Mouse (Mus musculus) cerebellum, adult 9-11 months (tissue): ENCODE measurements around the gene Bcor.
A peak's percentile ranks its signal among the peaks of the same experiment; 100 is the strongest.

Source experiments
- DNase-seq: peaks from one replicate; pipeline ENCODE4 v3.0.0; 2022

The Bcor gene

DNA sequence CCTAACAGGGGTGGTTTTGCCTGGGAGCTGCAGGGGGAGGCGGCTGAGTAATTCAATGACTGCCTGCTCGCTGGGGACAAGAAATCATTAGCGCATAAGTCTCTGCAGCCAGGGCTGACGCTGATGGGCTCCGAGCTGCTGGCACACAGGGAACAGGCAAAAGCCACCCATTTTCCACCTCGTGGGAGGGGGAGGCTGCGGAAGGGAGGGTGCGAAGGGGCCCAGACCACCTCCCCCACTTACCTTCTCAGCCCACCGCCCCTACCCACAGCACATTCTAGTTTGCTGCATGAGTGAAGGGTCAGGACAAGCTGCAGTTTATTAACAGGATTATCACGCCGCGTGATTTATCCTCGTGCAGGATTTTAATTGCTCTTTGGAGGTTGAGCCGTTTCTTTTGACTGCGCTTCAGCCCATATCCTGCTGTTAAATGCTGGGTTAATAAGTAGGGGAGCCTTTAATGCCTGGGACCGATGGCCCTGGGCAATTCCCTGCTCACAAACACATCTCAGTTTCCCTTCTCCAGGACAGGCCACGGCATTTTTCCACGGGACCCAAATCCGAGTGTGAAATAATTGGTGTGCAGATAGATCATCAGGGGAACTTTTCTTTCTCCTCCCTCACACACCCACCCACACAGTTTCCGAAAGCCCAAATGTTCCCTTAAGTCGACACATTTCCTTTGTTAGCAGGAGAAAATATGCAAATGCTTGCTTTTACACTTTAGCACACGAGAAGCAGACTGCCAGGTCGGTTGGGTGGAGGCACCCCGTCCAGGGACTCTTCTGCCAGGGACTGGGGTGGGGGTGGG is 97.8 kb downstream of the Bcor start:
- DNase-seq, result no peak

DNA sequence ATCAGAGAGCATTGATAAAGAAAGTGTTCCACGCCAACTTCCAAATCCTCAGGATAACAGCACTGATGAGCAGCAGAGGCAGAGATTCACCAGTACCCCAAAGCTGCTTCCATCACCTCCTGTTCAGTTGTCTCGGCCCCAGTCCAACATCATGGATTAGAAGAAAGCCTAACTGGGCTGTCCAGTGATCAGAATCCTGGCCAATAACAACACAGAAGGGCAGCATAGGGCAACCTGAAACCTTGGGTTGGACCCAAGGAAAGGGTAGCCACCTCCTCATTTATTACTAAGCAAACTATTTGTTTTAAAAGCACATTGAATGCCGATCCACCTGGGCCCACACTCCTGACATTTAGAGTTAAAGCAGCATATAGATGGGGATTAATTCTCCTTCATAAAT is 99.3 kb downstream of the Bcor start:
- no peak for DNase-seq

DNA sequence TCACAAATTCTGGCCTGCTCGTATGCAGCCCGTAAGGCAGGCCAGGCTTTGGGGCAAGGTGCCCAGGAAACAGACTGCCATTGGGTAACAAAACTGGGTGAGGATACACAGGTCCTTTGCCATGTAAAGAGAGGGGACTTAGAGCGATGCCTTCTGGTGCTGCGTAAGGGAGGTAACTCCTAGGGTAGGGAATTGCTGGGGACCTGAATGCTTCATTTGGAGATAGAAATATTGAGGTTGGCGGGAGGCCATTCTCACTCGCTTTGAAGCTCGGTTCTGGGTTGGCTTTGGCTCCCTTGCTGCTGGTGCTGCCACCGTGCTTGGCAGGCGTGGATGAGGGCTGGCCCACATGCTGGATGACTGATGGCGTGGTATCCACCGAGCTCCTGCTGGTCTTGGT is 102.9 kb downstream of the Bcor start:
- DNase-seq, result peak; percentile 74

DNA sequence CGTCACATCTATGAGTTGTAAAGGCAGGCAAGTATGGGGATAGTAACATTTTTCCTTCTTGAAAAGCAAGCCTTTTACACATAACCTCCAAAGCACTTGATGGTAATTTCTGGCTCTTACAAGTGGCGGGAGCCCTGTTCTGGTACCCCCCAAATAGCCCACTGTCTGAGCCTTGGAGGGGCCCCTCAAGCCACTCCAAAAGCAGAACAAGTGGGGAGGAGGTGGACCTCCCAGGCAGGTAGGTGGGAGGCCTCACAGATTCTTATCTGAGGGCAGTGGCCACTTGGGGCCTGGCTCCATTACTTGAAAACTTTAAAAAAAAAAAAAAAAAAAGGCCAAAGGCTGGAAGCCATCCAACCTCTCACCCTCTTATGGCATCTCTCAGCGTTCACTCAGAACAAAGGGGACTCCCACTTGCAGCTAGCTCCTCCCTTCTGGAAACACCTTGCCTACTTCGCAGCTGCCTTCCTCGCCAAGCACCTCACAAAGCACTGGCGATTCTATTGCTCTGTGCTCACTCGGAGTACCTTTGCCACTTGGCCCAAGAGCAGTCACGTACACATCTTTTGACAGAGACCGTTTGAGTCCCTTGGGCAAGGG is 106.7 kb downstream of the Bcor start:
- no peak for DNase-seq

DNA sequence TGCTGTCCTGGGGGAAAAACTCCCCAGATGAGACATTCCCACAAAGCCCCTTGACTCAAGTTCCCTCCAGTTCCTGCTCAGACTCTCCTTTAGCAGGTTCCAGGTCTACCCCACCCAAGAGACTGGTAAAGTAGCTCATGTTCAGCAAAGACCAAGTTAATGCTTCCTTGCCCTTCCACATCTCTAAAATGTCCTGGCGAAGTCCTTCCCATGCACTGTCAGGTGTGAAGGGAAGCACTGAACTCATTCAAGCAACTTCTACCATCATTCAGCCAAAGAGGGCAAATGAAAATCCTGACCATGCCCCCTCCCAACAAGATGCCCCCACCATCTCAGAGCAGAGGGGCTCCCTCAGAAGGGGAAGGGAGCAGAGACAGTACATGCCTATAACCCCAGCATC is 107.5 kb downstream of the Bcor start:
- DNase-seq, result no peak

DNA sequence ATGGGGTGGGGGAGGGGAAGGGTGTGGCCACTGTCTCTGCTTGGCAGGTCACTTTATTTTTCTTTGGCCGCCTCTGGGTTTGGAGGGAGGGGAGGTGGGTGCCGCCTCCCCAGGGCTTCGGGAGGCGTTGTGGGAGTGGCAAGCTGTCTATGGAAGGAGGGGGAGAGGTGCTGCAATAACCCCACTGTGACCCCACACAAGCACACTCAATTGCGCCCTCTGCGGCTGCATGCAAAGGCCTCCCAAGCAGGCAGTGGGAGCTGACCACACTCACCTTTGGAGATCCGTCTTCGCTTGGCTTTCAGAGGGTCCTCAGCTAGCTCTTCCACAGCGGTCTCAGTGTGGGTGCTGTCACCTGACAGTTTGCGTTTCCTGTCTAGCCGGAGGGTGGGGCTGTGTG is 111.4 kb downstream of the Bcor start:
- DNase-seq, result no peak

DNA sequence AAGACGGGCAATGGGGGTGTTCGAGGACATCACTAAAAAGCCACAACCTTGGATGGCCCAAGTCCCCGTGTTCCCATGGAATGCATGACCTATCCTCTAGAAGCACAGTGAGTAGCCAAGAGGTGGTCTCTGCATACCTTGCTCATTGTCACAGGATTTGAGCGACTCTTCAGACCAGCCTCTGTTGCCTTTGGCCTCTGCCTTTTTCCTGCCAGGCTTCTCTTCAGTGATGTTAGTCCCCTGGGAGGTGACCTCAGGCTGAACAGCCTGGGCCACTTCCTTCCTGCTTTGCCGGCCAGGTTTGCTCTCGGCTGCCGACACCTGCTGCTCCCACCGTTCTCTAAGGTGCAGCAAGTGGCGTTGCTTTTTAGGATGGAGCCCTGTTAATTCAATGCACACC is 112.0 kb downstream of the Bcor start:
- DNase-seq, result no peak

DNA sequence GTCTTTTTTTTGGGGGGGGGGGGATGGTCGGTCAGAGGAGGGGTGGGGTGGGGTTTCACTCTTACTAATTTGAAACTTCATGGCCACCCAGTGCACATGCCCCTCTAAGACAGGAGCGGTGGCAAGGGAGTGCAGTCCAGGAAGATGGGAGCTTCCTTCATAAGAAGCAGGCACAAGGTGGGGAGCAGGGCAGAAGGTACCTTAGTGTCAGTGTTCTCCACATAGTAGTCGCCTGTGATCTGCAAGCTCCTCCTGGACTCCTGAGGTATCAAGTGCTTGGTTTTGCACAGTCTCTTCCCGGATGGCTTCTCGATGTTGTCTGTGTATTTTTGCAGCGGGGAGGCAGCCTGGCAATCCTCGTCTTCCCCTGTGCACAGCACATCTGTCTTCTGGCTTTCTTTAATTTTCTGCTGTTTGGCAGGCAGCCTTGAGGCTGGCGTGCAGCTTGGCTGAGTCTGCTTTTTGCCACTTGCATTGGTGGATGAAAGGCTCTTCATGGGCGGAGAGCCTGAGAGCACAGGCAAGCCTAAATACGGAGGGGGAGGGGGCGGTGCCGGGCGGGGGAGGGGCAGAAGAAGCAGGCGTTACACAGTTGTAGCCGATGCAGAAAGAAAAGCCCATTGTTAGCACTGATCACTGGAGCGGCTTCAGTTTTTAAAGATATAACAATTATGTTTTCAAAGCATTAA is 112.8 kb downstream of the Bcor start:
- DNase-seq, result no peak

DNA sequence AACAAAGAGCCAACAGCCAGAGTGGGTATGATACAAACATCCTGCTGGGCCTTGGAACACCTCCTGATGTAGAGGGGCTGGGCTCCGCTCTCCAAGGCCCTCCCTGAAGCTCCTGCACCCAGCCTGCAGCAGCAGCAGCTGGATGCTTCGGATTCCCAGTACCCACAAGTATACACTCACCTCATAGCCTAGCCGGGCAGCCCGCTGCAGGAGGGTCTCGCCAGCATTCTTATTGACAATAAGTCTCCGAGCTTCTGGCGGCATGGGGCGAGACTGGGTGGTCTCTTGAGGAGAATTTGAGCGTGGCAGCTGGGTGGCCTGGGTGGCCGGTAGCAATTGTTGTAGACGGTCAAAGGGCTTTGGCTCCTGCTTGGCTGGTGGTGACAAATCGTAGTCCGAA is 113.5 kb downstream of the Bcor start:
- DNase-seq, result no peak

DNA sequence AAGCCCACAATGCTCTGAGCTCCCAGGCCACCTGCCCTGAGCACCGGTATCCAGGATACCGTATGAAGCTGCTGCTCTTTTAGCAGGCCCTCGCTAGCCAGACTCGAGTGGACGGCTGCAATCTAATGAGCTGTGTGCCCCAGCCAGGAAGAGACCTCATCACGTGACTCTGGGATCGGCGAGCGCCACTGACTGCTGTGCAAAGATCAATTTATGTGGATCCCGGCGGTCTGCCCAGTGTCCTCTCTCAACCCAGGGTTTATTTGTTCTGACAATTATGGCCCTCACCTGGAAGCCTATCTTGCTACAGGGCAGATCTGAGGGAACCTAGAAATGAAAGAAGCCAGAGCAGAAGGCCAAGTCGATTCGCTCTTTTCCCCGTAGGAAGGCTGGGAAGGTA is 116.8 kb downstream of the Bcor start:
- DNase-seq, result no peak

DNA sequence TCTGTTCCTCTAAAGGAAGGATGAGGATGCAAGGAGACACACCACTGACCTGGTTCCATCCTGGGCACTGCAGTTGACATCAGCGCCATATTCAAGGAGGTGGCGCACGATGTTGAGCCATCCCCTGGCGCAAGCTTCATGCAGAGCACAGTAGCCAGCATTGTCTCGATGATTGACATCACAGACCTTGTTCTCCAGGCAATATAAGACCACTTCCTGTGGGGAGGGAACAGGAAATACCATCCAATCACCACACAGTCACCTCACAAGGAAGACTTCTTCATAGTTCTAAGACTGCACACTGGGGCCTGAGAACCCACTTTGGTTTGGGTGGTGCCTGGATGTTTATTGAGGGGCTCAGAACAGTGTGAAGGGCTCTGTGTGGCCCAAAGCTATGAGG is 118.7 kb downstream of the Bcor start:
- no peak for DNase-seq

DNA sequence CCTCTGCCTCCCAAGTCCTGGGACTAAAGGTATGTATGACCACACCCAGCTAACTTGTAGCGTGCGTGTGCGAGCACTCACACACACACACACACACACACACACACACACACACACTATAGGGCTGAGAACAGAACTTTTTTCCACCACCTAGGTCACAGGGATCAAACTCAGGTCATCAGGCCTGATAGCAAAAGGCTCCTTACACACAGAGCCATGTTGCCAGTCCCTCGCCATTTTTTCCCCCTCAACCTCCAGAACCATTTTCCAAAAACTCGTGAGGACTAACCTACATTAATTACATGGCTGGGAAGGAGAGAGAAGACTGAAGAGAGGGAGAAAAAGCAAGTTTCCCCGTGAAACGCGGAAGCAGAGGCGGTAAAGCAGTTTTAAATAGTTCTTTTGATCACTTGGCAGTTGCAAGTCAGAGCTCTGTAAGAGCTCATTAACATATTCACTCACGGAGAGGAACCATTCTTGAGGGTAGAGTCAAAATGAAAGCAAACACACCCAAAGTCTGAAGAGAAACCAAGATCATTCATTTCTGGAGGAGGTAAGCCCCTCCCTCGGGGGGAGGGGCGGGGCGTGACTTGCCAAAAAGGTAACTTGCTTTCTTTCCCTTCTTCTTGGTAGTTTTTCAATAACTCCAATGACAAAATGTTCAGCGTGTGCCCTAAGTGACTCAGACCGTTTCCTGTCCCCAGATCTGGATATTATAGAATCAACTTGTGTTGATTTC is 145.3 kb downstream of the Bcor start:
- no peak for DNase-seq

DNA sequence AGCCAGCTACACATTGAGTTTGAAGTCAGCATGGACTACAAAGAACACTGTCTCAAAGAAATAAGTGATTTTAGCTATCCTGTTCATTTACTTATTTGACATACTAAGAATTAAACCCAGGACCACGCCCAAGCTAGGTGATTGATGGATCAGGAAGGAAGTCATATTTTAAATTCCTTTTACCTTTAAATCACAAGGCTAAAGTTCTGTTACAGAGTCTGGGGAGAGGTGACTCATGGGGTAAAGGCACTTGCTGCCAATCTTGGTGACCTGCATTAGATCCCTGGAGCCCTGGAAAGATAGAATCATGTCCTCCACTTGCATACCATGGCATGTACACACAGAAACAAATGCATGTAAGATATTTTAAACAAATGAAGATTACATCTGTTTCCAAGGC is 149.5 kb downstream of the Bcor start:
- no peak for DNase-seq

DNA sequence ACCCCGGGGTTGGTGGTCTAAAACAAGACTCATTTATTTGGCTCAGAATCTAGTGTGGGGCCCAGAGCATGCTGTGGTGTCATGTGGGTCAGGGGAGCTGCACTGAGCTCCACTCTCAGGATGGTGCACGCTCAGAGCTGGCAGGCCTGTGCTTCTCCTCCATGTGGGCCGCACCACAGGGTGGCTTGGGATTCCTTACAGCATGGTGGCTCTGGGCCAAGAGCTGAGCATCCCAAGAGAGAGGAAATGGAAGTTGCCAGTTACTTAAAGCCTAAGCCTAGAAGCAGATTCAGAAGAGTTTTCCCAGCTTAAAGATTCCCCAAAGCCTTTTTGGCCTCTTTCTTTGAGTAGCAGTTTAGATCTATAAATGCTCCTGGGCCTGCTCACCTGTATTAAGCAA is 151.1 kb downstream of the Bcor start:
- DNase-seq, result no peak

DNA sequence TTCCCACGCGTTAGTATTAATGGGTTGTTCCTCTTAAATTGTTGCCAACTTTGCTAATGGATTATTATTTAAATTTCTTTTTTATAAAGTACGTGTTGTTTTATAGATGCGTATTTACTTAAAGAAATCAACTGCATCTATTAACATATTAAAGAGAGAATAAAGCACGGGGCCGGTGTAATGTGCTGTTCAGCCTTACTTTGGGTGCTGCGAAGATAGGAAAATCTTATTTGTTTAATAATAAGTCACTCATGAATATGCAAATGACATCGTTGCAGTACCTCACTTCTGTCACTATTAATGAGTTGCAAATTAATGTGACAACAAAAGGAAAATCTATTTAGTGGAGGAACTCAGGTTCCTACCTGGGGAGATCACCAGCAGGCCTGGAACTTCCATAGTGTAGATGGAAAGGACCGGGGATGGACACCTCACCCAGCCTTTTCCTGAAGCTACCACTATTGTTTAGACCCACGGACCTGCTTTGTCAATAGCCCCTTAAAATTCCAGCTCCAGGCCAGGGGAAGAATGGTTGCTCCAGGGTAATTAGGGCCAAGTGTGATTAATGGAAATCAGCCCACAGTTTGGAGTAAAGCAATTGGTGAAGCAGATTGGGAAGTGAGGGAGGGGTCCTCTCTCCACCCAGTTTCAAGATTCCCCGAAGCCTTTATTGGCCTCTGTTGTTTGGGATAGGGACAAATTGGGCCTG is 152.2 kb downstream of the Bcor start:
- DNase-seq, result no peak

DNA sequence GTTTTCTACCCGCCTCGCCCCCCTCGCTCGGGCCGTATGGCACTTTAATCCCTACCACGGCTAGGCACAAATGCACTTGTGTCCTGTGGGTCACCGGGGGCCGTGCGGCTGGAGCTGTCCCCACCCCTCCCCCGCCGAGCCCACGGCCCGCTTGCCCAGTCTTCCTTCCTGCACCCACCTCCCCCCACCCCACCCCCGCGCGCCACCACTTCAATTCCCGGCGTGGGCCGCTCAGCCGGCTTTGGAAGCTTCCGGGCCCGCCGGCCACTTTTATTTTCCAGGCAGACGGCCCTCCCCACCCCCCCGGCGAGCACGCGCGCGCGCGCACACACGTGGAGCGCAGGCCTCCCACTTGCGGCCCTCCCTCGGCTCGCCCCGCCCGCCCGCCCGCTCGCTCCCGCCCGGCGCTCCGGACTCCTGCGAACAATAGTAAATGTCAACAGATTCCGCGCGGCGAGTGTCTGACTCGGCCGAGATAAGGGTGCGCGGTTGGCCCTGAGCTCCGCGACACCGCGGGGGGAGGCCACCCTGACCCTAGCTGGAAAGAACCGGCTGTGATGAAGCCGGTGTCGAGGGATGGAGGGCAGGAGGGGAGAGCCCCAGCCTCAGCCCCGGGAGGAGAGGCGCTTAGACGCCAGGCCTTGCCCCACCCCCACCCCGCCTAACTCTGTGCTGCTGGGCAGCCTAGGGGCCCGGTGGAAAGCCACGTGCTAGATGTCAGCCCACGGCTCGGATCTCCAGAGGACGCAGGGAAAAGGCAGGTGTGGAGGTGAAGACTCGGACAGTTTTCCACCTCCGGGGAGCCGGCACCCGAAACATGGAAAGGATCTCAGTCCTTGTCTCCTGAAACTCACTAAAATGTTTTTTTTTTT is 153.0 kb downstream of the Bcor start:
- peak; percentile 59 for DNase-seq

DNA sequence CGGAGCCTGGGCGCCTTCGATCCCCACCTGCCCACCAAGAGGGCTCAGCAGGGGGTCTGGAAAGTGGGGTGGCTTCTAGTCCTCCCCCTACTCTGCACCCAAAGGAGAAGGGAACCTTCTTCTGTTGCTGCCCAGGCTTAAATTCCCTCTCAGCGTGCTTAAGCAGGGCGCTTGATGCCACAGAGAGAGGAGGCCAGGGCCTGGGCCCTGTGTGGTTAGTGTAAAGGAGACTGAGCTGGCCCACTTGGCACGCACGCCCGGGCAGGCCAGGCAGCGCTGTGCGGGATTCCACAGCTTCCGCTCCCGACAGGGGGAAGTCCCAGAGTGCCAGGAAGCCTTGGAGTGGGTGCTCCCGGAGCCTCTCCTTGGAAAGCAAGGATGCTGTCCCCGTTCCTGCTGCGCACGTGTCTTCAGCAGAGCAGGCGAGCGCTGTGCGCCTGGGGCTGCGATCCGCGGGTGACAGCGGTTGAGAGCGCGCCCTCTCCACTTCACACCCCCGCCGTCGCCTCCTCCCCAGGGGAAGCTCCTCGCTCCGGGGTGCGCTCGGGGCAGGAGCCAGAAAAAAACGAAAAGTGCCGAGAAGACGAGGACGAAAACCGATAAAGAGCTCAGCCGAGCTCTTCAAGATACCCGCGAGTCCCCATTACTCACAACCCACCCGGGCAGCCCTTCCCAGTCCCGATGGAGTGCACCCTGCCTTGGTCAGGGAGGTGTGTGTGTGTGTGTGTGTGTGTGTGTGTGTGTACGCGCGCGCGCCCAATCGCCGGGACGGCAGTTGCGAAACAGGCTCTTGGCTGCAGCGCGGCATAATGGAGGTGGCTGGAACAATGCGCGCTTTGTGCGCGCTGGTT is 153.9 kb downstream of the Bcor start:
- DNase-seq, result peak; percentile 59

DNA sequence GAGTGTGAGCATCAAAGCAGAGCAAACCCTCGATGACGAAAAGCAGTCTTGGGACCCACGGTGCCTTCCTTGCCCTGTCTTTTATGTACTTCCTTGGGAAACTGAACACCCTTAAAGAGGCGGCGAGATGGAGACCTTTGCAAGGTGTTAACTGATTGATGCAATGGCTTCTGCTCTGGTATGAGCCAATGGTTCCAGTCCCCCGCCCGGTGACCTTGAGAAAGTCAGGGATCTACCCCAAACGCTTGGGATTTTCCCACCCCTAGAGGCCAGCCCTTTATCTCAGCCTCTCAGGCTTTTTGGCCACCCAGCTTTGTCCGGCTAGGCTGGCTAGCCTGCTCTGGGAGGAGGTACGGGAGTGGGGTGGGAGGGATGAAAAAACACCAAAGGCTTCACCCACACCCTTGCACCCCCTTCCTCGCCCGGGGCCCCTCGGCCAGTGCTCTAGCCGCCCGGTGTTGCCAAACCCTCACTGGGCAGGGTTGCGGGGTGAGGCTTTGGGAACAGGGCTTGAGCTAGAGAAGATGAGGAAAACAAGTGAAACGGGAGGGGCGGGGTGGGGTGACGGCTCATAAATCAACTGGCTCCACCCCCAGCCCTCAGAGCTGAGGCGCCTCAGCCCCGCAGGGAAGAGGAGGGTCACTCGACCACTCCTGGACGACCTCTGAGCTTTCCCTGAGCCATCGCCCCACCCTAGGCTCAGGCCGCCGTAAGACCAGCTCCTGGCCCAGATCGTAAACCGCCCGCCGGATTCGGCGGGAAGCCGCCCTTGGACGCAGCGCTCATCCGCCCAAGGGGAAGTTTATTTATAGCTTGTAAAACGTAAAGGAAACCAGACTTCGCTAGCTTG is 154.7 kb downstream of the Bcor start:
- DNase-seq, result no peak

DNA sequence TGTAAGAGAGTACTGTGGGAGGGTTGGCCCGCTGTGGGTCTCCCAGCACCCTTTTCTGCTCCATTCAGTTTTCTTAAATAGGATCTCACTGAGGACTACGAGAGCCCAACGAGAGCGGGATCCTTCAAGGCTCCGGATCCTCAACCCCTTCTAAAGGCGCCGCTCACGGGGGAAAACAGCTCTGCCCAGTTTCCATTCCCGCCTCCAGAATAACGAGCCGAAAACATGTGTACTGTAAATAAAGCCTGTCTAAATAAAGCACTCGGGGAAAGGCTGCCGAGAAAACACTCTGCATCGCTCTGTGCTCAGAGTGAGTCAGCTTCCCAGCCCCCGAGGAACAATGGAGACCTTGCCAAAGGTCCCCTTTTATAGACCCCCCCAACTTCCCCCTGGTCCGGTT is 155.7 kb downstream of the Bcor start:
- no peak for DNase-seq

DNA sequence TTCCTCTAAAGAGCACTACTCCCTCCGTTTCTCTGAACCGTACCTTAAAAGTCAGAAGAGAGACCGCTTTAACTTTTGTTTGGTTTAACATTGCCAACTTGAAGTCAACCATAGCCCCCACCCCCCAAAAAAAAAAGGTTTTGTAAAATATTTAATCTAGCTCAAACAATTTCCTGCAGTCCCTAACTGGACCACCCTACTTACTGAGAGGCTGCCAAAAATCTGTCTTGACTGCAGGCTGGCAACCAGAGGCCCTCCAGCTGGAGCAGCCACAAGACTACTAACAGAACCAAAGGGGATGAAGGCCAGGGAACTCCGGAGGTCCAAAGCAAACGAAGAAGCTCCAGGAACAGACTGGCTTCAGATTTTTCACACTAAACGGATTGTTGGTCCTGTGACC is 156.2 kb downstream of the Bcor start:
- no peak for DNase-seq
